Mouse (Mus musculus): Measurements from ENCODE around the gene Plin3.
"Not testable (repeated sequence)": the region's sequence is repeated elsewhere in the genome, so short reads cannot be mapped to it uniquely, and the experiment has no call there.

The Plin3 gene

DNA sequence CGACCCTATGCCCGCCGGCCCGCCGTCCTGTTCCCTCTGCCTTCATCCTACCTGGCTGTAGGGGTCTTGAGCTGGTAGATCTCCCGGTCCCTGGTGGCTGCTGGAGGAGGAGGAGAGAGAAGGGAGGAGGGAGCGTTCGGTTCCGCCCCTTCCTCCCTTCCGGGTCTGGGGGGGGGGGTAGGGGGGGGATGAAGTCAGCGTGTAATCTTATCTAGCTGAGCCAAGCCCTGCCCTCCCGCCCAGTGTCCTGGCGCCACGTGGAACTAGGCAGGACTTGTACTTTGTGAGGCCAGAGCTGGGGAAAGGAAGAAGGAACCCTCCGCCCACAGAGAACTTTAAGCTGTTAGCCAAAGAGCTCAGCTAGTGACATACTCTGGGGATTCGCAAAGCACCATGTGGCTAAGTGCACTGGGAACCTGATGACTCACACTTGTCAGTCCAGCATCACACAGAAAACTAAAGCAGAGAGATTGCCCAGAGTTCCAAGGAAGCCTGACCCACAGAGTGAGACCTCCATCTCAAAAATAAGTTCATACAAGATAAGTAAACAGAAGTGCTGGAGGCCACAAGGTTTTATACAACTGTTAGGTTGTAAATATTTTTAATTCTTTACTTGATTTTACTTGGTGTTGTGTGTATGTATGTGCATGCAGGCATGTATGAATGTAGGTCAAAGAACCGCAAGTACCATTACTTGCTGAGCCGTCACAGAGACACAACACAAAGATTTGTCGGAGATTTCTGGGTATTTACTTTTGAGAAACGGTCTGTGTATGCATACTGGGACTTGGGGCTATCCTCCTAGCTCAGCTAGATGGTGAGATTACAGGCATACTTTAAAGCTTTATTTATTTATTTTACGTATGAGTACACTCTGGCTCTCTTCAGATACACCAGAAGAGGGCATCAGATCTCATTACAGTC, 15.8 kb downstream of the Plin3 start, which contains the start of gene Ticam1:
Gene Ticam1 (minus strand): TSS at position 144 of the 924 bp plus-strand sequence.
- intact Hi-C loops (cut with DNase I), result no loop called here

- intact Hi-C loops (cut with DNase I), result no loop called here
These were observed 16.7 kb downstream of the Plin3 start for GRCm38 (mm10) chr17:56275842-56276480.

DNA sequence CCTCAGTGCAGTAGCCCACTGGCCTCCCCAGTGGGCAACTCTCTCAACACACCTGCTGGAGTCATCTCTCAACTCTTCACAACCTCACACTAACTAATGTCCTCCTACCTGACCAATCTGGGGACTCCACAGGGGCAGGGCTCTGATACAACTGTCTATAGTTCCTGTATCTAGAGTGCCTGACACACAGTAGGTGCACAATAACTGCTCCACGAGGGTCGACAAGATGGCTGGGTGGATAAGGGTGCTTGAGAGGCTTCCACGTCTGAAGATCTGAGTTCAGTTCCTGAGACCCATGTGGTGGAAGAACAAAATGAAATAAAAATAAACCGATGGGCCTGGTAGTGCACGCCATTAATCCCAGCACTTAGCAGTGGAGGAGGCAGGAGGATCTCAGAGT, 18.7 kb downstream of the Plin3 start:
- intact Hi-C loops (cut with DNase I), result no loop called here

GRCm38 (mm10) chr17:56273482-56273881, 19.2 kb downstream of the Plin3 start:
- intact Hi-C loops (cut with DNase I), result no loop called here

- intact Hi-C loops (cut with DNase I), result no loop called here
These were observed 20.0 kb downstream of the Plin3 start for GRCm38 (mm10) chr17:56272644-56273043.

GRCm38 (mm10) chr17:56271609-56272253, 20.9 kb downstream of the Plin3 start:
- intact Hi-C loops (cut with DNase I), result no loop called here

DNA sequence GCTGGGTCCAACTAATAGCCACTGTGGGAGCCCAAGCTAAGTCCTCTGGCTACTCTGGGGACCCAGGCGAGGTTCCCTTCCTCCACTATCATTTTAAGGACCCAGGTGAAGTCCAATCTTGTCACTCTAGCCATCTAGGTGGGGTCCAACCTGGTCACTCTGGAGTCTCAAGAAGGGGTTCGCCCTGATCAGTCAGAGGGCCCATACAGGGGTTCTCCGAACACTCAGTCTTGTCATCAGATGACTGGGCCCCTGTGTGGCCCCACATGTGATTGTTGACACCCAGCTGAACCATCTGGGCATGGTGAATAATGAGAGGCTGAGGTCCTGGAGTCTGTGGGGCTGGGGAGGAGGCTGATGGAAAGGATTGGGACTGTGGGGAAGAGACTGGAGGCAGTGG, 22.9 kb downstream of the Plin3 start:
- intact Hi-C loops (cut with DNase I), result no loop called here

DNA sequence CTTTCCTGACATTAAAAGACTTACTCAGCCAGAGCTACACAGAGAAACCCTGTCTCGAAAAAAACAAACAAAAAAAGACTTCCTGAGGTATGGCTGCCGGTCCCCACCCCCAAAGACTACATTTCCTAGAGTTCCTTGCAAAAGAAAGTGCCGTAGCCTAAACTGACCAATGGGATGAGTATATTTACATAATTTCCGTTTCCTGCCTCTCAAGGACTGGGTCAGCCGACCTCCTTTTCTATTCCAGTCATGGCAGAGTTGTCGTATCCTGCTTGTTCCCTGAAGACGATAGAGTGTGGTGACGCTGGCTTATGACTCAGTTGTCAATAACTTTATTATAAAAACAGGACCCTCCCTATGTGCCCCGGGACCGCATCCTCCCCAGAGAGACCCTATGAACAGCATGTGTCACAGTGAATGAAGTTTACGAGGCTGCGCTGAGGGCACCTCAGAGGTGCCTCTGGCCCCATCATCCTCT, 23.5 kb downstream of the Plin3 start:
- intact Hi-C loops (cut with DNase I), result no loop called here

GRCm38 (mm10) chr17:56266271-56266670, 26.4 kb downstream of the Plin3 start:
- intact Hi-C loops (cut with DNase I), result no loop called here

DNA sequence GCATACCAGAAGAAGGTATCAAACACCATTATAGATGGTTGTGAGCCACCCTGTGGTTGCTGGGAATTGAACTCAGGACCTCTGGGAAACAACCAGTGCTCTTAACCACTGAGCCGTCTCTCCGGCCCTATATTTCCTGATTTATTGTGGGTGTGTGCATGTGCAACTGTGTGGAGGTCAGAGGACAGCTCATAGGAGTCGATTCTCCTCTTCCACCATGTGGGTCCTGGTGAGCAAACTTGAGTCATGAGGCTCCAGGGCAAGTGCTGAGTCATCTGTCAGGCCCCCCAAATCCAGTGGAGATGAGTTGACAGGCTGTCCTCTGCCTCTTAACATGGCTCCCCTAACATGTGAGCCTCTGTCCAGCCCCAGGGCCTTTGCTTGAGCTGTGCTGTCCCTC, 26.8 kb downstream of the Plin3 start:
- intact Hi-C loops (cut with DNase I), result no loop called here

- intact Hi-C loops (cut with DNase I), result no loop called here
These were observed 27.7 kb downstream of the Plin3 start for GRCm38 (mm10) chr17:56265011-56265410.

GRCm38 (mm10) chr17:56264020-56264419, 28.7 kb downstream of the Plin3 start:
- intact Hi-C loops (cut with DNase I), result no loop called here

DNA sequence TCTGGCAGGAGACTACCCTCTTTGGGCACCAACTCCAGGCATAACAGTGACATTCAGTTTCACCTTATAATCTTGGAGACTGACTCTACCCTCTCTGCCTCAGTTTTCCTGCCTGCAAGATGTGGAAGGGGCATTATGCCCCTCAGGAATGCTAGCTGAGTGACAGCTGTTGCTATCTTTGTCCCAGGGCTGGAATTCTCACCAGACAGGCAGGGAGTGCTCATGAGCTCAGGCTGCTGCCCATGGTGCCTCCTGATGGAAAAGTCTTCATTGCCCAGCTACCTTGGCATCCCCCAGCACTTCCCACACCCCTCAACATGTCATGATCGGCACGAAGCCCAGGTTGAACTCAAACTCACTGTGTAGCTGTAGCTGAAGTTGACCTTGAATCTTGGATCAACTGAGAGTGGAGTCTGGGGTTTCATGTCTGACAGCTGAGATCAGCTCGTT, 30.0 kb downstream of the Plin3 start:
- intact Hi-C loops (cut with DNase I), result no loop called here

DNA sequence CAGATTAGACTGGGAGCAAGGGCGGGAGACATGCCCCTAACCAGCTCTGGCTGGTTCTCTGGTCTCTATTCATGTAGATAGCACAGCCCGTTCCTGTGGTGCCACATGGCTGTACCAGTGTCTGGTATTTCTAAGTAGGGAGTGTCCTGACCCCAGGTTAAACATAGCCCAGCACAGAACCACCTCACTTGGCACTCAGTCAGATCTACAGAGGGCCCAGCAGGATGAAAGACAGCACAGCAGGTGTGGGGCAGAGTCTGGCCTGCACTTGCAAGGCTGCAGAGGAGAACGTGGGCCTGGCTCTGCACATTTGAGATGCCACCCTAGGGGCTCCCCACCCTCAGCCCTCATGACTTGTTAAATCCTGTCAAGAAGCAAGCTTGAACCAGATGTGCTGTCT, 31.5 kb downstream of the Plin3 start:
- intact Hi-C loops (cut with DNase I), result no loop called here

GRCm38 (mm10) chr17:56259301-56260037, 33.2 kb downstream of the Plin3 start:
- intact Hi-C loops (cut with DNase I), result no loop called here

- intact Hi-C loops (cut with DNase I), result not testable (repeated sequence)
These were observed 33.9 kb downstream of the Plin3 start for GRCm38 (mm10) chr17:56258812-56259211.

DNA sequence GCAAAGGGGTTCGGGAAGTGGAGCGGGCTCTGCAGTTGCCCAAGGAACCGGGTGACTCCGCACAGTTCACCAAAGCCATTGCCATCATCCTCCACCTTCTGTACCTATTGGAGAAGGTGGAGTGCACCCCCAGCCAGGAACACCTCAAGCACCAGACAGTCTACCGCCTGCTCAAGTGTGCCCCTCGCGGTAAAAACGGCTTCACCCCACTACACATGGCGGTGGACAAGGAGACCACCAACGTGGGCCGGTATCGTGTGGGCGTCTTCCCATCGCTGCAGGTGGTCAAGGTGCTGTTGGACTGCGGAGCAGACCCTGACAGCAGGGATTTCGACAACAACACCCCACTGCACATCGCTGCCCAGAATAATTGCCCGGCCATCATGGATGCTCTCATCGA, 34.4 kb downstream of the Plin3 start:
- intact Hi-C loops (cut with DNase I), result not testable (repeated sequence)

DNA sequence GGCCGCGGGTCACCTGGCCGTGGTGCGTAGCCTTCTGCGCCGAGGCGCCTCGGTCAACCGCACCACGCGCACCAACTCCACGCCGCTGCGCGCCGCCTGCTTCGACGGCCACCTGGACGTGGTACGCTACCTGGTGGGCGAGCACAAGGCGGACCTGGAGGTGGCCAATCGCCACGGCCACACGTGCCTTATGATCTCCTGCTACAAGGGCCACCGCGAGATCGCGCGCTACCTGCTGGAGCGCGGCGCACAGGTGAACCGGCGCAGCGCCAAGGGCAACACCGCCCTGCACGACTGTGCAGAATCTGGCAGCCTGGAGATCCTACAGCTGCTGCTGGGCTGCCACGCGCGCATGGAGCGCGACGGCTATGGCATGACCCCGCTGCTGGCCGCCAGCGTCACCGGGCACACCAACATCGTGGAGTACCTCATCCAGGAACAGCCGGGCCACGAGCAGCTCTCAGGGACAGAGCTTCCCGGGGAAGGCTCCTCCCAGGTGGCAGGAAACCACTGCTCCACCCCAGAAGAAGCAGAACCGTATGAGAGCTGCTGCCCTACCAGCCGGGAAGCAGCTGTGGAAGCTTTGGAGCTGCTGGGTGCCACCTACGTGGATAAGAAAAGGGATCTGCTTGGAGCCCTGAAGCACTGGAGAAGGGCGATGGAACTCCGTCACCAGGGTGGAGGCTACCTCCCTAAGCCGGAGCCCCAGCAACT, 35.3 kb downstream of the Plin3 start:
- intact Hi-C loops (cut with DNase I), result no loop called here

- intact Hi-C loops (cut with DNase I), result no loop called here
These were observed 36.3 kb downstream of the Plin3 start, which contains the start of gene Fem1a for GRCm38 (mm10) chr17:56256239-56256881. Fem1a (plus strand) TSS chr17:56256810.

DNA sequence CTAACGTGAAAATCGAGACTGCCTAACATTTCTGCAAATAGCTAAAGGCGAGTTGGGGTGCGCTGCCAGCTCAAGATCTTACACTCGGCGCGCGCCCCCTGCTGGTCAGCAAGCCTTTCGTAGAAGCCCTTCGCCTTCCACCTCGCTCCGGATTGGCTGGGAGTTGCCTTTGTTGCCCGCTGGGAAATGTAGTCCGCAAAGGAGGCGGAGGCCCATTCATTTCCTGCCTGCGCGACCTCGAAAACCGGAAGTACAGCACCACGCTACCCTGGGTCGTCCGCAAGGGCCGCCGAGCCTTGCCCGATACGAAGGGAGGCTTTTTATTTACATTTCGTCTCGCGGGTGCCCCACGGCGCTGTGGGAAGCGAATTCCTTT, 36.8 kb downstream of the Plin3 start:
- intact Hi-C loops (cut with DNase I), result loop anchor here (1.0 kb wide), 1 partner anchor 123 kb away; no protein-coding TSS in a partner anchor

Data from adrenal gland (tissue).